20 mouse cellular contexts compared by ENCODE assay signal in genomic region chr10:26849854-26850253, GRCm38 (mm10).
A peak's percentile ranks its signal among the peaks of the same experiment; 100 is the strongest.
DNase-seq lines count a peak whose midpoint lies in the region; ATAC-seq and TF ChIP-seq lines count a peak whose summit lies in the region.
"Had no signal": no experiment of that assay in that cellular context is flagged by ENCODE, and none has a peak within 500 bp of the region (broad histone marks: within the 10 kb centered on the region; RNA-seq: fewer than 3 reads in every experiment).

No protein-coding gene starts in this region.

- H3K79me2 ChIP-seq in myocyte (ENCODE audit: control insufficient read depth, insufficient read depth), result no peaks in the 10 kb centered on the region

- TF ChIP-seq CTCF in liver, postnatal 0 days (IDR thresholded peaks at IDR 0.05; ENCODE audit: low read depth), result no peak

- no peak overlapping the region for H3K27ac ChIP-seq in liver, postnatal 0 days (ENCODE audit: low read depth)
- H3K27ac ChIP-seq in intestine, embryonic 15.5 days, result no peak overlapping the region
- H3K27ac ChIP-seq: embryonic facial prominence, embryonic 10.5 days; embryonic facial prominence, embryonic 15.5 days; forebrain, embryonic 12.5 days; heart, embryonic 15.5 days; hindbrain, embryonic 12.5 days; limb, embryonic 10.5 days; limb, embryonic 15.5 days; midbrain, embryonic 10.5 days; midbrain, embryonic 15.5 days had no signal

- TF ChIP-seq POLR2A in myocyte (IDR thresholded peaks at IDR 0.05; ENCODE audit: insufficient read length, low read depth), result no peak

- DNase-seq in adrenal gland, postnatal 10 days, result peak; percentile 13
- no peak for DNase-seq in adrenal gland, postnatal 4 days (ENCODE audit: low spot score in 2 of 2)
- no peak for DNase-seq in liver, postnatal 0 days
- no peak for DNase-seq in liver
- no peak for DNase-seq in left cerebral cortex, postnatal 10 days (ENCODE audit: extremely low spot score in 1 of 2, low spot score in 2 of 2)
- DNase-seq: forebrain, postnatal 0 days; kidney, adult 18-20 months; thymus, postnatal 4 days had no signal

- H3K9me3 ChIP-seq in liver, postnatal 0 days (ENCODE audit: low read length), result no peaks in the 10 kb centered on the region
- no peaks in the 10 kb centered on the region for H3K9me3 ChIP-seq in intestine, embryonic 15.5 days
- H3K9me3 ChIP-seq: embryonic facial prominence, embryonic 10.5 days; embryonic facial prominence, embryonic 15.5 days; forebrain, embryonic 12.5 days; heart, embryonic 15.5 days; hindbrain, embryonic 12.5 days; limb, embryonic 10.5 days; limb, embryonic 15.5 days; midbrain, embryonic 10.5 days; midbrain, embryonic 15.5 days had no signal

- H3K36me3 ChIP-seq in liver, postnatal 0 days (replicated peaks; ENCODE audit: insufficient read depth, low read length), result 0 out of 2 replicates have a peak, but pooled peaks cover 5% of the 10 kb centered on the region
- no peaks in the 10 kb centered on the region for H3K36me3 ChIP-seq in intestine, embryonic 15.5 days
- H3K36me3 ChIP-seq in myocyte (ENCODE audit: control insufficient read depth, insufficient read depth), result no peaks in the 10 kb centered on the region
- H3K36me3 ChIP-seq: embryonic facial prominence, embryonic 10.5 days; embryonic facial prominence, embryonic 15.5 days; forebrain, embryonic 12.5 days; hindbrain, embryonic 12.5 days; limb, embryonic 10.5 days; limb, embryonic 15.5 days; midbrain, embryonic 10.5 days; midbrain, embryonic 15.5 days had no signal

- H3K27me3 ChIP-seq in liver, postnatal 0 days (ENCODE audit: insufficient read depth, low read length), result no peaks in the 10 kb centered on the region
- H3K27me3 ChIP-seq in intestine, embryonic 15.5 days (replicated peaks), result no peaks in the 10 kb centered on the region
- H3K27me3 ChIP-seq in myocyte (ENCODE audit: control insufficient read depth, insufficient read depth, insufficient read length), result no peaks in the 10 kb centered on the region
- H3K27me3 ChIP-seq: embryonic facial prominence, embryonic 15.5 days; forebrain, embryonic 12.5 days; heart, embryonic 15.5 days; hindbrain, embryonic 12.5 days; limb, embryonic 15.5 days; midbrain, embryonic 15.5 days; Patski had no signal

- H3K4me3 ChIP-seq in liver, postnatal 0 days (ENCODE audit: low read depth, low read length), result no peak overlapping the region
- no peak overlapping the region for H3K4me3 ChIP-seq in intestine, embryonic 15.5 days (replicated peaks)
- H3K4me3 ChIP-seq in myocyte, result no peak overlapping the region
- H3K4me3 ChIP-seq: embryonic facial prominence, embryonic 10.5 days; embryonic facial prominence, embryonic 15.5 days; forebrain, embryonic 12.5 days; heart, embryonic 15.5 days; hindbrain, embryonic 12.5 days; limb, embryonic 10.5 days; limb, embryonic 15.5 days; midbrain, embryonic 10.5 days; midbrain, embryonic 15.5 days had no signal

- ATAC-seq in liver, postnatal 0 days, result peak; percentile 79
- ATAC-seq in intestine, embryonic 15.5 days, result 0 out of 2 replicates have a peak, but pooled peaks have one; percentile 65
- ATAC-seq: forebrain, postnatal 0 days; midbrain, embryonic 15.5 days; Patski had no signal

- H3K9ac ChIP-seq in liver, postnatal 0 days (replicated peaks), result no peak overlapping the region
- no peak overlapping the region for H3K9ac ChIP-seq in intestine, embryonic 15.5 days
- H3K9ac ChIP-seq: embryonic facial prominence, embryonic 15.5 days; forebrain, embryonic 12.5 days; forebrain, postnatal 0 days; heart, embryonic 15.5 days; hindbrain, embryonic 12.5 days; limb, embryonic 15.5 days; midbrain, embryonic 15.5 days had no signal

- TF ChIP-seq EP300 in liver, postnatal 0 days (IDR thresholded peaks at IDR 0.05; ENCODE audit: low read depth), result no peak

- intact Hi-C loops in left cerebral cortex, postnatal 10 days (cut with DNase I), result no loop called here

- H3K4me1 ChIP-seq in liver, postnatal 0 days (ENCODE audit: insufficient read depth), result no peaks in the 10 kb centered on the region
- no peaks in the 10 kb centered on the region for H3K4me1 ChIP-seq in intestine, embryonic 15.5 days (replicated peaks)
- H3K4me1 ChIP-seq: embryonic facial prominence, embryonic 10.5 days; embryonic facial prominence, embryonic 15.5 days; forebrain, embryonic 12.5 days; heart, embryonic 15.5 days; hindbrain, embryonic 12.5 days; limb, embryonic 10.5 days; limb, embryonic 15.5 days; midbrain, embryonic 10.5 days; midbrain, embryonic 15.5 days had no signal

- H3K4me2 ChIP-seq in liver, postnatal 0 days (ENCODE audit: low read depth, low read length), result no peak overlapping the region
- no peak overlapping the region for H3K4me2 ChIP-seq in intestine, embryonic 15.5 days (replicated peaks)
- peak overlapping the region; percentile 26 for H3K4me2 ChIP-seq in myocyte (ENCODE audit: low read depth)
- H3K4me2 ChIP-seq: embryonic facial prominence, embryonic 15.5 days; forebrain, embryonic 12.5 days; heart, embryonic 15.5 days; hindbrain, embryonic 12.5 days; limb, embryonic 15.5 days; midbrain, embryonic 15.5 days had no signal

- H3ac ChIP-seq in myocyte (ENCODE audit: control insufficient read depth, insufficient read length), result no peak overlapping the region

- 49% methylated on average over 6 of the region's 6 CpGs for WGBS in liver, postnatal 0 days (ENCODE audit: insufficient replicate concordance)
- 52% methylated on average over 6 of the region's 6 CpGs for WGBS in intestine, embryonic 15.5 days

TF ChIP-seq in myocyte, 11 proteins besides CTCF, POLR2A, EP300 and RAD21:
- TF ChIP-seq MYOG (IDR thresholded peaks at IDR 0.05; ENCODE audit: control insufficient read depth in 1 of 3, insufficient read depth in 1 of 3, insufficient read length in 2 of 3, low read depth in 2 of 3) (peak in 1 of 3 experiments; percentile 27), SRF (IDR thresholded peaks at IDR 0.05; ENCODE audit: control insufficient read depth, insufficient read length, low read depth) (no peak), TCF12 (IDR thresholded peaks at IDR 0.05; ENCODE audit: insufficient read depth, poor library complexity, severe bottlenecking) (no peak), POLR2AphosphoS2 (IDR thresholded peaks at IDR 0.05; ENCODE audit: insufficient read length, low read depth) (no peak), MYOD1 (IDR thresholded peaks at IDR 0.05; ENCODE audit: control insufficient read depth in 1 of 3, insufficient read length in 2 of 3, low read depth in 2 of 3) (no peak)
